Mouse (Mus musculus) myocyte (in vitro differentiated cells): ENCODE results near the gene Msx1. TPM values are rescaled to one million over a fixed set of nuclear protein-coding genes. Genes with fewer than 3 reads are reported as not detected.

Experiments
- H3K27me3 ChIP-seq: one replicate; pipeline ENCODE4 v1.6.1; 2011; ENCODE audit not compliant: control insufficient read depth, insufficient read depth, insufficient read length
- H3K36me3 ChIP-seq: one replicate; pipeline ENCODE4 v1.6.1; 2011; ENCODE audit not compliant: control insufficient read depth, insufficient read depth
- H3K4me2 ChIP-seq: one replicate; pipeline ENCODE4 v1.6.1; 2011; ENCODE audit warnings: low read depth, control low read depth
- H3K4me3 ChIP-seq: one replicate; pipeline ENCODE4 v1.5.1; 2011; ENCODE audit warnings: mild to moderate bottlenecking, control low read depth, moderate library complexity
- H3K79me2 ChIP-seq: one replicate; pipeline ENCODE4 v1.6.1; 2011; ENCODE audit not compliant: control insufficient read depth, insufficient read depth
- H3ac ChIP-seq: one replicate; pipeline ENCODE4 v1.6.1; 2011; ENCODE audit not compliant: control insufficient read depth, insufficient read length
- CEBPB ChIP-seq: IDR thresholded peaks from 2 replicates; pipeline ENCODE4 v1.6.1; 2011; ENCODE audit warnings: mild to moderate bottlenecking, moderate library complexity; ENCODE audit not compliant: poor library complexity, insufficient read depth, severe bottlenecking
- E2F4 ChIP-seq: IDR thresholded peaks from one replicate; pipeline ENCODE4 v1.6.1; 2011; ENCODE audit warnings: mild to moderate bottlenecking, control low read depth, moderate library complexity; ENCODE audit not compliant: insufficient read depth
- MAX ChIP-seq: IDR thresholded peaks from one replicate; pipeline ENCODE4 v1.6.1; 2011; ENCODE audit warnings: low read depth, mild to moderate bottlenecking, control low read depth
- MYOD1 ChIP-seq, 3 experiments: IDR thresholded peaks; one replicate each; pipeline ENCODE4 v1.6.1; 2011; ENCODE audit warnings: control low read depth in 2 of 3, low read depth in 2 of 3, mild to moderate bottlenecking in 2 of 3, moderate library complexity in 1 of 3; ENCODE audit not compliant: insufficient read length in 2 of 3, control insufficient read depth in 1 of 3
- MYOG ChIP-seq, 3 experiments: IDR thresholded peaks; one replicate each; pipeline ENCODE4 v1.6.1; 2011; ENCODE audit warnings: control low read depth in 2 of 3, low read depth in 2 of 3, mild to moderate bottlenecking in 2 of 3; ENCODE audit not compliant: insufficient read length in 2 of 3, control insufficient read depth in 1 of 3, insufficient read depth in 1 of 3
- POLR2A ChIP-seq: IDR thresholded peaks from one replicate; pipeline ENCODE4 v1.6.1; 2011; ENCODE audit warnings: low read depth, mild to moderate bottlenecking, control low read depth, moderate library complexity; ENCODE audit not compliant: insufficient read length
- POLR2AphosphoS2 ChIP-seq: IDR thresholded peaks from one replicate; pipeline ENCODE4 v1.6.1; 2011; ENCODE audit warnings: low read depth, control low read depth; ENCODE audit not compliant: insufficient read length
- REST ChIP-seq: IDR thresholded peaks from one replicate; pipeline ENCODE4 v1.6.1; 2011; ENCODE audit warnings: mild to moderate bottlenecking, control low read depth, moderate library complexity; ENCODE audit not compliant: insufficient read depth, insufficient read length
- SRF ChIP-seq: IDR thresholded peaks from one replicate; pipeline ENCODE4 v1.6.1; 2011; ENCODE audit warnings: low read depth; ENCODE audit not compliant: control insufficient read depth, insufficient read length
- TCF12 ChIP-seq: IDR thresholded peaks from one replicate; pipeline ENCODE4 v1.6.1; 2011; ENCODE audit warnings: mild to moderate bottlenecking, control low read depth; ENCODE audit not compliant: poor library complexity, insufficient read depth, severe bottlenecking
- TCF3 ChIP-seq: IDR thresholded peaks from one replicate; pipeline ENCODE4 v1.6.1; 2011; ENCODE audit warnings: low read depth, control low read depth; ENCODE audit not compliant: insufficient read length
- USF1 ChIP-seq: IDR thresholded peaks from one replicate; pipeline ENCODE4 v1.6.1; 2011; ENCODE audit warnings: low read depth, mild to moderate bottlenecking, control low read depth, moderate library complexity
- polyA plus RNA-seq: library from polyadenylated mRNA; unstranded; fragments of >200 nt; fragmentation: generic; extraction: Trizol; gene quantifications from one replicate; pipeline ENCODE4 v1.2.1, GENCODE M21; 2012; ENCODE audit warnings: missing spikeins

Gene Msx1
- polyA plus RNA-seq, 1 experiment = 4.7 TPM

GRCm38 (mm10) chr5:37857763-37858545 lies 33.6 kb upstream of the Msx1 start:
- Histone ChIP-seq H3K36me3 (no peaks in the 10 kb centered on the region), H3K4me3 (no peak overlapping the region), H3K79me2 (no peaks in the 10 kb centered on the region), H3ac (no peak overlapping the region), H3K27me3 (peaks cover 19% of the 10 kb centered on the region), H3K4me2 (no peak overlapping the region)
- TF ChIP-seq MAX = no peak
- TF ChIP-seq E2F4 = no peak
- no peak for TF ChIP-seq REST
- TF ChIP-seq CEBPB = no peak
- no peak for TF ChIP-seq POLR2AphosphoS2
- no peak for TF ChIP-seq MYOD1 (IDR thresholded peaks at IDR 0.05; ENCODE audit: control insufficient read depth in 1 of 3, insufficient read length in 2 of 3, low read depth in 2 of 3)
- TF ChIP-seq TCF12 = no peak
- TF ChIP-seq MYOG (IDR thresholded peaks at IDR 0.05; ENCODE audit: control insufficient read depth in 1 of 3, insufficient read depth in 1 of 3, insufficient read length in 2 of 3, low read depth in 2 of 3) = no peak
- no peak for TF ChIP-seq USF1
- no peak for TF ChIP-seq SRF
- no peak for TF ChIP-seq TCF3
- no peak for TF ChIP-seq POLR2A

- Histone ChIP-seq H3K27me3 (peaks cover 18% of the 10 kb centered on the region), H3K36me3 (no peaks in the 10 kb centered on the region), H3K4me2 (no peak overlapping the region), H3K4me3 (no peak overlapping the region), H3ac (no peak overlapping the region), H3K79me2 (no peaks in the 10 kb centered on the region)
- no peak for TF ChIP-seq E2F4
- no peak for TF ChIP-seq TCF12
- no peak for TF ChIP-seq POLR2AphosphoS2
- no peak for TF ChIP-seq CEBPB
- no peak for TF ChIP-seq SRF
- no peak for TF ChIP-seq USF1
- no peak for TF ChIP-seq MYOG (IDR thresholded peaks at IDR 0.05; ENCODE audit: control insufficient read depth in 1 of 3, insufficient read depth in 1 of 3, insufficient read length in 2 of 3, low read depth in 2 of 3)
- TF ChIP-seq MYOD1 (IDR thresholded peaks at IDR 0.05; ENCODE audit: control insufficient read depth in 1 of 3, insufficient read length in 2 of 3, low read depth in 2 of 3) = no peak
- no peak for TF ChIP-seq REST
- no peak for TF ChIP-seq POLR2A
- no peak for TF ChIP-seq MAX
- no peak for TF ChIP-seq TCF3
Observed at GRCm38 (mm10) chr5:37856057-37856456, 31.7 kb upstream of the Msx1 start.

- Histone ChIP-seq H3K79me2 (no peaks in the 10 kb centered on the region), H3K4me2 (no peak overlapping the region), H3K27me3 (peaks cover 11% of the 10 kb centered on the region), H3K36me3 (no peaks in the 10 kb centered on the region), H3K4me3 (no peak overlapping the region), H3ac (no peak overlapping the region)
- TF ChIP-seq MYOD1 (IDR thresholded peaks at IDR 0.05; ENCODE audit: control insufficient read depth in 1 of 3, insufficient read length in 2 of 3, low read depth in 2 of 3) = no peak
- no peak for TF ChIP-seq MYOG (IDR thresholded peaks at IDR 0.05; ENCODE audit: control insufficient read depth in 1 of 3, insufficient read depth in 1 of 3, insufficient read length in 2 of 3, low read depth in 2 of 3)
- no peak for TF ChIP-seq E2F4
- TF ChIP-seq MAX = no peak
- TF ChIP-seq USF1 = no peak
- no peak for TF ChIP-seq CEBPB
- TF ChIP-seq POLR2AphosphoS2 = no peak
- TF ChIP-seq POLR2A = no peak
- TF ChIP-seq TCF12 = no peak
- TF ChIP-seq SRF = no peak
- TF ChIP-seq TCF3 = no peak
- no peak for TF ChIP-seq REST
Observed at GRCm38 (mm10) chr5:37854233-37854632, 29.9 kb upstream of the Msx1 start.

GRCm38 (mm10) chr5:37851305-37851982 lies 27.1 kb upstream of the Msx1 start:
- Histone ChIP-seq H3K27me3 (peaks cover 11% of the 10 kb centered on the region), H3K4me2 (no peak overlapping the region), H3K36me3 (no peaks in the 10 kb centered on the region), H3K79me2 (no peaks in the 10 kb centered on the region), H3K4me3 (no peak overlapping the region), H3ac (no peak overlapping the region)
- TF ChIP-seq POLR2AphosphoS2 (no peak), MYOD1 (IDR thresholded peaks at IDR 0.05; ENCODE audit: control insufficient read depth in 1 of 3, insufficient read length in 2 of 3, low read depth in 2 of 3) (no peak), TCF12 (no peak), MYOG (IDR thresholded peaks at IDR 0.05; ENCODE audit: control insufficient read depth in 1 of 3, insufficient read depth in 1 of 3, insufficient read length in 2 of 3, low read depth in 2 of 3) (no peak)
